Mouse (Mus musculus): ENCODE measurements around the gene Creb3.

The Creb3 gene

GRCm38 (mm10) chr4:43558028-43558630, 4.0 kb upstream of the Creb3 start:
- DNase-seq (ENCODE audit: low spot score in 2 of 2) = no peak

- DNase-seq (ENCODE audit: low spot score in 2 of 2) = peak; percentile 47 to 54
Measured at GRCm38 (mm10) chr4:43558631-43559356, 3.3 kb upstream of the Creb3 start.

- no peak for DNase-seq (ENCODE audit: low spot score in 2 of 2)
Measured at GRCm38 (mm10) chr4:43559519-43560242, 2.5 kb upstream of the Creb3 start.

GRCm38 (mm10) chr4:43560243-43560611, 1.9 kb upstream of the Creb3 start:
- no peak for DNase-seq (ENCODE audit: low spot score in 2 of 2)

GRCm38 (mm10) chr4:43560976-43561375, 1.2 kb upstream of the Creb3 start:
- peak in 1 of 2 experiments; percentile 22 for DNase-seq (ENCODE audit: low spot score in 2 of 2)

- DNase-seq (ENCODE audit: low spot score in 2 of 2) = no peak
Measured at GRCm38 (mm10) chr4:43561436-43561996, 616 bp upstream of the Creb3 start.

GRCm38 (mm10) chr4:43562769-43563600, 853 bp downstream of the Creb3 start:
- DNase-seq (ENCODE audit: low spot score in 2 of 2) = no peak

- no peak for DNase-seq (ENCODE audit: low spot score in 2 of 2)
Measured at GRCm38 (mm10) chr4:43563601-43563875, 1.4 kb downstream of the Creb3 start.

GRCm38 (mm10) chr4:43564231-43564630, 2.1 kb downstream of the Creb3 start:
- no peak for DNase-seq (ENCODE audit: low spot score in 2 of 2)

- DNase-seq (ENCODE audit: low spot score in 2 of 2) = no peak
Measured at GRCm38 (mm10) chr4:43567140-43567539, 5.0 kb downstream of the Creb3 start.

- no peak for DNase-seq (ENCODE audit: low spot score in 2 of 2)
Measured at GRCm38 (mm10) chr4:43571395-43572045, 9.4 kb downstream of the Creb3 start.

- no peak for DNase-seq (ENCODE audit: low spot score in 2 of 2)
Measured at GRCm38 (mm10) chr4:43573561-43573960, 11.4 kb downstream of the Creb3 start.

- no peak for DNase-seq (ENCODE audit: low spot score in 2 of 2)
Measured at GRCm38 (mm10) chr4:43575356-43575755, 13.2 kb downstream of the Creb3 start.

- no peak for DNase-seq (ENCODE audit: low spot score in 2 of 2)
Measured at GRCm38 (mm10) chr4:43577237-43577881, 15.2 kb downstream of the Creb3 start.

- DNase-seq (ENCODE audit: low spot score in 2 of 2) = peak; percentile 75 to 83
Measured at GRCm38 (mm10) chr4:43578376-43579204, 16.5 kb downstream of the Creb3 start, which contains the start of the genes Rgp1 and Gba2. Gene Rgp1, plus strand, starts transcription at chr4:43578715. Gene Gba2, minus strand, starts transcription at chr4:43578873.

- no peak for DNase-seq (ENCODE audit: low spot score in 2 of 2)
Measured at GRCm38 (mm10) chr4:43579256-43579655, 17.1 kb downstream of the Creb3 start.

- no peak for DNase-seq (ENCODE audit: low spot score in 2 of 2)
Measured at GRCm38 (mm10) chr4:43579731-43580130, 17.6 kb downstream of the Creb3 start.

- DNase-seq (ENCODE audit: low spot score in 2 of 2) = no peak
Measured at GRCm38 (mm10) chr4:43580721-43581120, 18.6 kb downstream of the Creb3 start.

GRCm38 (mm10) chr4:43581381-43581780, 19.2 kb downstream of the Creb3 start:
- DNase-seq (ENCODE audit: low spot score in 2 of 2) = no peak

GRCm38 (mm10) chr4:43582241-43582640, 20.1 kb downstream of the Creb3 start:
- DNase-seq (ENCODE audit: low spot score in 2 of 2) = no peak
